Comparison of ENCODE assay signal across 1 mouse cellular context in genomic region chr7:45234333-45234841, GRCm38 (mm10).
TF ChIP-seq lines count a peak whose summit lies in the region.

No protein-coding gene starts in this region.

TF ChIP-seq in CH12.LX, 34 proteins besides CTCF, POLR2A, EP300 and RAD21 (continued from another document):
- TF ChIP-seq KAT2A (IDR thresholded peaks at IDR 0.05; ENCODE audit: insufficient replicate concordance, low read length) (no peak), ELF1 (IDR thresholded peaks at IDR 0.05; ENCODE audit: low read depth, low read length) (no peak), NRF1 (IDR thresholded peaks at IDR 0.05; ENCODE audit: low read depth, low read length) (no peak), USF1 (IDR thresholded peaks at IDR 0.05; ENCODE audit: low read depth, low read length) (no peak), TBP (conservative IDR thresholded peaks at IDR 0.05; ENCODE audit: low read depth, low read length) (no peak), SMC3 (IDR thresholded peaks at IDR 0.05; ENCODE audit: low read depth, low read length) (no peak), POLR2AphosphoS2 (IDR thresholded peaks at IDR 0.05; ENCODE audit: low read depth, low read length) (no peak), PAX5 (IDR thresholded peaks at IDR 0.05; ENCODE audit: low read length) (no peak), E2F4 (IDR thresholded peaks at IDR 0.05; ENCODE audit: insufficient replicate concordance, low read depth, low read length) (no peak)
